Mouse (Mus musculus) heart, embryonic 13.5 days (tissue): Measurements from ENCODE around the gene Astn1. TPM values are rescaled to one million over a fixed set of nuclear protein-coding genes. Genes with fewer than 3 reads are reported as not detected.

Source experiments
- ATAC-seq: fragments of 200-750 bp; cut with Nextera tagmentation; 2 replicates; pipeline ENCODE4 v1.8.0; 2017; ENCODE audit warnings: moderate TSS enrichment; ENCODE audit not compliant: insufficient number of reproducible peaks, low FRiP score, low TSS enrichment; ENCODE audit errors: extremely low read depth
- H3K27ac ChIP-seq: fragments of 300-500 bp; sonication (generic); replicated peaks from 2 replicates; pipeline ENCODE4 v1.5.1; 2015; ENCODE audit warnings: moderate library complexity, mild to moderate bottlenecking, inconsistent platforms
- H3K27me3 ChIP-seq: fragments of 300-500 bp; sonication (generic); replicated peaks from 2 replicates; pipeline ENCODE4 v1.6.1; 2015; ENCODE audit warnings: mild to moderate bottlenecking, inconsistent platforms
- H3K36me3 ChIP-seq: fragments of 300-500 bp; sonication (generic); 2 replicates; pipeline ENCODE4 v1.6.1; 2015; ENCODE audit warnings: mild to moderate bottlenecking, inconsistent platforms
- H3K4me1 ChIP-seq: fragments of 300-500 bp; sonication (generic); 2 replicates; pipeline ENCODE4 v1.6.1; 2015; ENCODE audit warnings: inconsistent platforms
- H3K4me2 ChIP-seq: fragments of 300-500 bp; sonication (generic); 2 replicates; pipeline ENCODE4 v1.6.1; 2015; ENCODE audit warnings: inconsistent platforms, mild to moderate bottlenecking, moderate library complexity
- H3K4me3 ChIP-seq: fragments of 300-500 bp; sonication (generic); 2 replicates; pipeline ENCODE4 v1.5.1; 2015; ENCODE audit warnings: moderate library complexity, mild to moderate bottlenecking, inconsistent platforms
- H3K9ac ChIP-seq: fragments of 300-500 bp; sonication (generic); 2 replicates; pipeline ENCODE4 v1.6.1; 2015; ENCODE audit warnings: inconsistent platforms, mild to moderate bottlenecking, moderate library complexity
- H3K9me3 ChIP-seq: fragments of 300-500 bp; sonication (generic); 2 replicates; pipeline ENCODE4 v1.6.1; 2016; ENCODE audit warnings: inconsistent platforms
- WGBS: fragments of 180-500 bp; shearing (Covaris S2); methylation state at CpG from one replicate; pipeline ENCODE4 v1.1.7; 2015; ENCODE audit warnings: mixed read lengths; 5-methylcytosine and 5-hydroxymethylcytosine counted together
- polyA plus RNA-seq: library from polyadenylated mRNA; unstranded; fragments of >200 nt; fragmentation: Nextera tagmentation; extraction: Ambion mirVana; gene quantifications from 2 replicates; pipeline ENCODE4 v1.2.1, GENCODE M21; 2015

The Astn1 gene
- polyA plus RNA-seq, 1 experiment from 2014 or later, result 1.3 TPM

- no peak overlapping the region for H3K4me2 ChIP-seq
- no peak overlapping the region for H3K9ac ChIP-seq
- no peaks in the 10 kb centered on the region for H3K4me1 ChIP-seq
- 52% methylated on average over 3 of the region's 3 CpGs for WGBS
- H3K36me3 ChIP-seq, result no peaks in the 10 kb centered on the region
- H3K27me3 ChIP-seq, result no peaks in the 10 kb centered on the region
- no peak overlapping the region for H3K4me3 ChIP-seq
- H3K9me3 ChIP-seq, result no peaks in the 10 kb centered on the region
- no peak for ATAC-seq
- no peak overlapping the region for H3K27ac ChIP-seq
Measured at GRCm38 (mm10) chr1:158697423-158697822, 335.4 kb downstream of the Astn1 start.

GRCm38 (mm10) chr1:158697859-158698569, 335.9 kb downstream of the Astn1 start:
- H3K27ac ChIP-seq, result no peak overlapping the region
- H3K4me2 ChIP-seq, result no peak overlapping the region
- H3K4me1 ChIP-seq, result no peaks in the 10 kb centered on the region
- no peak for ATAC-seq
- no peaks in the 10 kb centered on the region for H3K36me3 ChIP-seq
- H3K4me3 ChIP-seq, result no peak overlapping the region
- no peaks in the 10 kb centered on the region for H3K9me3 ChIP-seq
- no peak overlapping the region for H3K9ac ChIP-seq
- WGBS, result 76% methylated on average over 10 of the region's 10 CpGs
- H3K27me3 ChIP-seq, result no peaks in the 10 kb centered on the region

DNA sequence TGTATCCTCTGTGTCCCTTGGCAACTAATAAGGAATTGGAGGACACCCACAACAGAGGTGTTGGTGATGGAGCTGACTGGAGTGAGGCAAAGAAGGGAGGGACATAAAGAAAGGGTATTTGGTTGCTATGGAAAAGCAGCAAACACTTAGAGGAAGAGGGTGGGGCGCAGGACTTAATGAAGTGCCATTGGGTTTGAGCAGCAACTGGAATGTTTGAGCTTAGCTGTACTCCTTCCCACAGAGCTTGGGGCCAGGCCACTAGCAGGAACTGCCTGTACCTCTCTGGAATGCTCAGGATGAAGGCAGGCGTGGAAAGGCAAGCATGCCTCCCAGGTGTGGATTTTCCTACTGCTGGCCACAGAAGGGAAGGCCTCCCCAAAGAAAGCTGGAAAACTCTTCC, 337.2 kb downstream of the Astn1 start:
- 75% methylated on average over 2 of the region's 2 CpGs for WGBS
- no peak overlapping the region for H3K9ac ChIP-seq
- no peaks in the 10 kb centered on the region for H3K4me1 ChIP-seq
- no peaks in the 10 kb centered on the region for H3K9me3 ChIP-seq
- no peaks in the 10 kb centered on the region for H3K36me3 ChIP-seq
- H3K4me2 ChIP-seq, result no peak overlapping the region
- no peak for ATAC-seq
- no peaks in the 10 kb centered on the region for H3K27me3 ChIP-seq
- no peak overlapping the region for H3K27ac ChIP-seq
- H3K4me3 ChIP-seq, result no peak overlapping the region

- Histone ChIP-seq H3K27me3 (no peaks in the 10 kb centered on the region), H3K4me3 (no peak overlapping the region), H3K27ac (no peak overlapping the region), H3K36me3 (no peaks in the 10 kb centered on the region), H3K9ac (no peak overlapping the region), H3K4me2 (no peak overlapping the region), H3K4me1 (no peaks in the 10 kb centered on the region), H3K9me3 (no peaks in the 10 kb centered on the region)
- no peak for ATAC-seq
- WGBS, result 65% methylated on average over 2 of the region's 2 CpGs
Measured at GRCm38 (mm10) chr1:158700147-158700546, 338.1 kb downstream of the Astn1 start.

- no peak for ATAC-seq
- WGBS, result 80% methylated on average over 1 of the region's 1 CpGs
- Histone ChIP-seq H3K4me2 (no peak overlapping the region), H3K9ac (no peak overlapping the region), H3K4me3 (no peak overlapping the region), H3K27ac (no peak overlapping the region), H3K36me3 (no peaks in the 10 kb centered on the region), H3K9me3 (no peaks in the 10 kb centered on the region), H3K4me1 (no peaks in the 10 kb centered on the region), H3K27me3 (no peaks in the 10 kb centered on the region)
Measured at GRCm38 (mm10) chr1:158701336-158701735, 339.3 kb downstream of the Astn1 start.

- no peak overlapping the region for H3K4me2 ChIP-seq
- H3K4me1 ChIP-seq, result no peaks in the 10 kb centered on the region
- H3K27me3 ChIP-seq, result no peaks in the 10 kb centered on the region
- H3K36me3 ChIP-seq, result no peaks in the 10 kb centered on the region
- H3K9me3 ChIP-seq, result no peaks in the 10 kb centered on the region
- H3K9ac ChIP-seq, result no peak overlapping the region
- no peak overlapping the region for H3K27ac ChIP-seq
- no peak overlapping the region for H3K4me3 ChIP-seq
- WGBS, result 35% methylated on average over 5 of the region's 5 CpGs
- no peak for ATAC-seq
Measured at GRCm38 (mm10) chr1:158713301-158714095, 351.4 kb downstream of the Astn1 start.

GRCm38 (mm10) chr1:158732868-158733496, 370.9 kb downstream of the Astn1 start:
- Histone ChIP-seq H3K9me3 (no peaks in the 10 kb centered on the region), H3K9ac (no peak overlapping the region), H3K4me2 (no peak overlapping the region), H3K4me1 (peaks cover 6% of the 10 kb centered on the region), H3K27me3 (no peaks in the 10 kb centered on the region), H3K27ac (no peak overlapping the region), H3K36me3 (no peaks in the 10 kb centered on the region), H3K4me3 (no peak overlapping the region)
- WGBS, result 54% methylated on average over 4 of the region's 4 CpGs
- ATAC-seq, result no peak

DNA sequence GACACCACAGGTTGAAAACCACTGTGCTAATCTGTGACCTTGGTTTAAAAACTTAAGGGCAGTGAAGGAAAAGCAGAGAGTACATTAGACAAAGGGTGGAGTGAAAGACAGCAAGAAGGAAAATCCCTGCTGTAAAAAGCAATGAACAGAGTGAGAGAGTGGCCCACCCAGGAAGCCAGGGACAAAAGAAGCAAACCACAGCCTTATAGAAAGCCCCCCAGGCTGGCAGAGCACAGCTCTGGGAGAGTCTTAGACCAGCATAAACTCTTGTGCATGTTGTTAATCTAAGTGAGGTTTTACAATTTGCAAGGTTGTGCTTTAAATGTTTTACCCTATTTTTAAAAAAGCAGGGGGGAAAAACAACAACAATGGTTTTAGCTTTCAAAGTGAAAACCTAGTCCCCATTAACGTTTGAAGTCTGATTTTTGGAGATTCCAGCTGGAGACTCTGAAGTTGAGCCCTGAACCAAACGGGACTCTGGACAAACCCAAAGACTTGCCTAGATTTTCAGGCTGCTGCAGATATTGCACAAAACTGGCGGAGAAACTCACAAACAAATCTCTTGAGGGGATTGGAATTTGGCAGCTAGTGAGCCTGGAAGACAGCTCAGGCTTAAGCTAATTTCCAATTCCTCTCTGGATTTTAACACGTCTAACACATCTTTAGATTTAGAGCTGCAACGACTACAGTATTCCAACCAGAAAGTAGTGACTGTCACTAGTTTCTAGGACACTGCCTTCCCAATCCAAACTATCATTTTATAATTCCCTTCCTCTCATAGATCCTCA, 377.3 kb downstream of the Astn1 start:
- H3K9me3 ChIP-seq, result no peaks in the 10 kb centered on the region
- WGBS, result 39% methylated on average over 5 of the region's 5 CpGs
- no peak overlapping the region for H3K27ac ChIP-seq
- no peak for ATAC-seq
- no peak overlapping the region for H3K9ac ChIP-seq
- H3K4me2 ChIP-seq, result no peak overlapping the region
- no peaks in the 10 kb centered on the region for H3K27me3 ChIP-seq
- H3K4me1 ChIP-seq, result peaks cover 9% of the 10 kb centered on the region
- no peaks in the 10 kb centered on the region for H3K36me3 ChIP-seq
- no peak overlapping the region for H3K4me3 ChIP-seq

DNA sequence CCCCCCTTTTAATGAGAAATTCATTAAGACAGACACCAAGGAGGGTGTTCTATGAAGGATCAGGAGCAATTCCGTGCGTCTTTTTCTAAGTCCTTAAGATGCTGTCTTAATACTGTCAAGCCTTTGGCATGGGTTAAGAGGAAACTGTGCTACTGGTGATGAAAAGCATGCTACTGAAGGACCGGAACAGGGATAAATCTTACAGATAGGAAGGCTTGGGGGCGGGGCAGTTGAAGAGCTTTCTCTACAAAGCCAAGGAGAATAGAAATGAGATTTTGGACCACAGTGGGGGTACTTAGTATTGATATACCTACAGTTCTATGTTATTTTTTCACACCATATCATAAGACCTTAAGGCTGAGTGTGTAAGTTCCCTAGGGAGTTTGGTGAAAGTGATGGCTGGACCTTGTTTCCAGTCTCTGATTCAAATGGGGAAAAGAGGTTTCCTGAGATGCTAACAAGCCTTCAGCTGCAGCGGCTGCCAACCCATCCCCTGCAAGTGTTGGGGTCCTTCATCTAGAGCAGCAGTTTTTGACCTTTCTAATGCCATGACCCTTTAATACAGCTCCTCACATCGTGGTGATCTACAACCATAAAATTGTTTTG, 378.2 kb downstream of the Astn1 start:
- WGBS, result 52% methylated on average over 6 of the region's 6 CpGs
- Histone ChIP-seq H3K27ac (no peak overlapping the region), H3K4me1 (peaks cover 9% of the 10 kb centered on the region)

GRCm38 (mm10) chr1:158740949-158741348, 378.9 kb downstream of the Astn1 start:
- Histone ChIP-seq H3K36me3 (no peaks in the 10 kb centered on the region), H3K27ac (no peak overlapping the region), H3K4me1 (peaks cover 9% of the 10 kb centered on the region), H3K4me3 (no peak overlapping the region), H3K9ac (no peak overlapping the region), H3K4me2 (no peak overlapping the region), H3K27me3 (no peaks in the 10 kb centered on the region), H3K9me3 (no peaks in the 10 kb centered on the region)
- 83% methylated on average over 5 of the region's 5 CpGs for WGBS
- no peak for ATAC-seq

More for the DNA sequence above, 378.2 kb downstream of the Astn1 start:
- Histone ChIP-seq H3K4me3 (no peak overlapping the region), H3K4me2 (no peak overlapping the region), H3K36me3 (no peaks in the 10 kb centered on the region), H3K9me3 (no peaks in the 10 kb centered on the region), H3K27me3 (no peaks in the 10 kb centered on the region), H3K9ac (no peak overlapping the region)
- ATAC-seq, result no peak
